Mouse (Mus musculus): ENCODE measurements around the gene Washc1.

GRCm38 (mm10) chr17:66130371-66130770 is 19.0 kb downstream of the Washc1 start:
- TF ChIP-seq CTCF (IDR thresholded peaks at IDR 0.05; ENCODE audit: insufficient read depth, low read length): no peak
- TF ChIP-seq POLR2A (IDR thresholded peaks at IDR 0.05; ENCODE audit: borderline replicate concordance, extremely low read depth, low read depth, low read length): no peak
